Mouse (Mus musculus) cerebellum, adult 2 months (tissue): ENCODE measurements around the gene Aen. TPM values are rescaled to one million over a fixed set of nuclear protein-coding genes. Genes with fewer than 3 reads are reported as not detected.

Experiments
- DNase-seq, 2 experiments: peaks; one replicate each; pipeline ENCODE4 v3.0.0; 2021
- H3K27ac ChIP-seq: fragments of 200-500 bp; 2 replicates; pipeline ENCODE4 v1.5.1; 2012; ENCODE audit warnings: low read length, control low read depth, inconsistent platforms; ENCODE audit not compliant: insufficient read depth
- H3K27me3 ChIP-seq: fragments of 200-500 bp; 2 replicates; pipeline ENCODE4 v1.6.1; 2012; ENCODE audit warnings: inconsistent platforms, mild to moderate bottlenecking, low read length, moderate library complexity; ENCODE audit not compliant: control insufficient read depth, insufficient read depth
- H3K4me1 ChIP-seq: fragments of 200-500 bp; 2 replicates; pipeline ENCODE4 v1.6.1; 2011; ENCODE audit warnings: low read length; ENCODE audit not compliant: control insufficient read depth, insufficient read depth
- H3K4me3 ChIP-seq: fragments of 200-500 bp; replicated peaks from 2 replicates; pipeline ENCODE3; 2011; ENCODE audit warnings: mild to moderate bottlenecking, low read depth, low read length, control low read depth; ENCODE audit not compliant: insufficient read depth
- CTCF ChIP-seq: fragments of 200-500 bp; IDR thresholded peaks from 2 replicates; pipeline ENCODE4 v1.5.1; 2011; ENCODE audit warnings: low read depth, mild to moderate bottlenecking, control low read depth, low read length, moderate library complexity, borderline replicate concordance; ENCODE audit not compliant: insufficient read depth
- POLR2A ChIP-seq: fragments of 200-500 bp; IDR thresholded peaks from 2 replicates; pipeline ENCODE4 v1.6.1; 2011; ENCODE audit warnings: low read length, control low read depth, borderline replicate concordance; ENCODE audit not compliant: insufficient read depth
- WGBS: fragments of 180-500 bp; shearing (Covaris S2); methylation state at CpG from one replicate; pipeline ENCODE4 v1.1.7; 2018; 5-methylcytosine and 5-hydroxymethylcytosine counted together
- polyA plus RNA-seq: library from polyadenylated mRNA; depleted of rRNA; stranded (reverse); fragments of >200 nt; gene quantifications from 2 replicates; pipeline ENCODE4 v1.2.3, GENCODE M21; 2012

Aen gene
- polyA plus RNA-seq, 1 experiment = 27.2 TPM

- WGBS = 66% methylated on average over 19 of the region's 19 CpGs
- no peaks in the 10 kb centered on the region for H3K27me3 ChIP-seq
- no peak overlapping the region for H3K27ac ChIP-seq
- TF ChIP-seq POLR2A (no peak), CTCF (no peak)
- DNase-seq = no peak
- no peak overlapping the region for H3K4me3 ChIP-seq
- no peaks in the 10 kb centered on the region; the same call in 1 of the 2 replicates for H3K4me1 ChIP-seq
These were observed 18.2 kb downstream of the Aen start for GRCm38 (mm10) chr7:78913649-78914544.

- Histone ChIP-seq H3K27ac (no peak overlapping the region), H3K4me3 (no peak overlapping the region), H3K4me1 (no peaks in the 10 kb centered on the region; the same call in 1 of the 2 replicates), H3K27me3 (no peaks in the 10 kb centered on the region)
- TF ChIP-seq POLR2A = no peak
- DNase-seq = no peak
- 90% methylated on average over 3 of the region's 3 CpGs for WGBS
These were observed 18.8 kb downstream of the Aen start for GRCm38 (mm10) chr7:78914545-78914845.

GRCm38 (mm10) chr7:78914896-78915510, 19.3 kb downstream of the Aen start:
- Histone ChIP-seq H3K4me1 (no peaks in the 10 kb centered on the region; the same call in 1 of the 2 replicates), H3K27me3 (no peaks in the 10 kb centered on the region), H3K4me3 (no peak overlapping the region), H3K27ac (no peak overlapping the region)
- WGBS = 65% methylated on average over 11 of the region's 11 CpGs
- DNase-seq = no peak
- TF ChIP-seq POLR2A = no peak
- no peak for TF ChIP-seq CTCF

- Histone ChIP-seq H3K4me3 (no peak overlapping the region), H3K4me1 (no peaks in the 10 kb centered on the region; the same call in 1 of the 2 replicates), H3K27me3 (no peaks in the 10 kb centered on the region), H3K27ac (no peak overlapping the region)
- WGBS = 21% methylated on average over 4 of the region's 4 CpGs
- no peak for TF ChIP-seq POLR2A
- no peak for TF ChIP-seq CTCF
- DNase-seq = no peak
These were observed 23.0 kb downstream of the Aen start for GRCm38 (mm10) chr7:78918686-78919085.

GRCm38 (mm10) chr7:78922506-78922905, 26.9 kb downstream of the Aen start:
- TF ChIP-seq CTCF = no peak
- no peak for TF ChIP-seq POLR2A
- DNase-seq = no peak
- 73% methylated on average over 7 of the region's 7 CpGs for WGBS
- no peak overlapping the region for H3K4me3 ChIP-seq
- no peaks in the 10 kb centered on the region; the same call in 1 of the 2 replicates for H3K4me1 ChIP-seq
- H3K27ac ChIP-seq = no peak overlapping the region
- no peaks in the 10 kb centered on the region for H3K27me3 ChIP-seq

- Histone ChIP-seq H3K27ac (no peak overlapping the region), H3K27me3 (no peaks in the 10 kb centered on the region), H3K4me3 (no peak overlapping the region), H3K4me1 (no peaks in the 10 kb centered on the region; the same call in 1 of the 2 replicates)
- TF ChIP-seq POLR2A = no peak
- peak; percentile 78 for TF ChIP-seq CTCF
- peak; percentile 28 to 38 for DNase-seq
- WGBS = 2% methylated on average over 6 of the region's 6 CpGs
These were observed 28.6 kb downstream of the Aen start for GRCm38 (mm10) chr7:78924300-78924699.

- TF ChIP-seq CTCF = no peak
- no peak for TF ChIP-seq POLR2A
- H3K4me1 ChIP-seq = no peaks in the 10 kb centered on the region; the same call in 1 of the 2 replicates
- no peak overlapping the region for H3K4me3 ChIP-seq
- H3K27me3 ChIP-seq = no peaks in the 10 kb centered on the region
- 34% methylated on average over 7 of the region's 7 CpGs for WGBS
- DNase-seq = no peak
- no peak overlapping the region for H3K27ac ChIP-seq
These were observed 29.1 kb downstream of the Aen start for GRCm38 (mm10) chr7:78924796-78925195.

GRCm38 (mm10) chr7:78925680-78926079, 30.0 kb downstream of the Aen start:
- Histone ChIP-seq H3K27me3 (no peaks in the 10 kb centered on the region), H3K27ac (no peak overlapping the region), H3K4me1 (no peaks in the 10 kb centered on the region; the same call in 1 of the 2 replicates), H3K4me3 (no peak overlapping the region)
- DNase-seq = no peak
- 40% methylated on average over 7 of the region's 7 CpGs for WGBS
- TF ChIP-seq CTCF (no peak), POLR2A (no peak)
